Mouse (Mus musculus): Measurements from ENCODE around the gene Stk40.
A peak's percentile ranks its signal among the peaks of the same experiment; 100 is the strongest.

Stk40 gene

DNA sequence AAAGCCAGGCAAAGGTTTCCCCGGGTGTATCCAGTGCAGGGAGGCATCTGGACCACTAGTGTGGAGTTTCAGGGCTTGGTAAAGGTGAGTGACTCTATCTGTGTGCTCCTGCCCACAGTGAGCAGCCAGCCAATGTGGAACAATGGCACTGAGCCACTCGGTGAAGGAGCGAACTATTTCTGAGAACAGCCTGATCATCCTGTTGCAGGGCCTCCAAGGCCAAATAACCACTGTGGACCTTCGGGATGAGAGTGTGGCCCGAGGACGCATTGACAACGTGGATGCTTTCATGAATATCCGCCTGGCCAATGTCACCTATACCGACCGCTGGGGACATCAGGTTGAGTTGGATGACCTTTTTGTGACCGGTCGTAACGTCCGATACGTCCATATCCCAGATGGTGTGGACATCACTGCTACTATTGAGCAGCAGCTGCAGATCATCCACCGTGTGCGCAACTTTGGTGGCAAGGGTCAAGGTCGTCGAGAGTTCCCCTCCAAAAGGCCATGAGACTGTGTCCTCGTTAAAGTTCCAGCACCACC lies 6.0 kb upstream of the Stk40 start:
- DNase-seq (ENCODE audit: low read depth, low spot score): no peak

DNA sequence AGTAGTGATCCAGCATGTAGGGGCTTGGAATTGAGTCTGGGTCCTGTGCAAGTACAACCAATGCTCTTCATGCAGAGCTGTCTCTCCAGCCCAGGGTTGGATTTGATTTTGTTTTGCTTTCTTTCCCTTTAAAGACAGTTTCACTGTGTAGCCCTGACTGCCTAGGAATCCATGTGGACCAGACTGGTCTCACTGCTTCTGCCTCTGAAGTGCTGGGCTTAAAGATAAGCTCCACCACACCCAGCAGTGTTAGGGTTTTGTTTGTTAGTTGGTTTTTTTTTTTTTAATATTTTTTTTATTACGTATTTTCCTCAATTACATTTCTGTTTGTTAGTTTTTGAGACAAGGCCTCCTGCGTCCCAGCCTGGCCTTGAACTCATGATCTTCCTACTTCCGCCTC lies 4.4 kb upstream of the Stk40 start:
- DNase-seq (ENCODE audit: low read depth, low spot score): no peak

DNA sequence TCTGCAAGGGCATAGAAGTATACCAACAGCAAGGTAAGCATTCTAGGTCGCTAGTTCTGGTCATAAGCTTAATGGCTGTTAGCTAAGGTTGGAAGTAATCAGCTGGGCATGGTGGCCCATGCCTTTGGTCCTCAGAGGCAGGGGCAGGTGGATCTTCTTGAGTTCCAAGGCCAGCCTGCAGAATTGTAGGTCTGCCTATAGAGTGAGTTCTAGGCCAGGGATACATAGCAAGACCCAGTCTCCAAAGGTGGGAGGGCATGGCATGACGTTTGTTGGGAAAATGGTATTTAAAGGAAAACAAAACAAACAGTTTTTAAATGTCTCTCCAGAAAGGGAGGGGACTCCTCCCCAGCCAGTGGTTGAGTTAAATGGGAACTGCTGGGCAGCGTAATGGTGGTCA lies 3.0 kb upstream of the Stk40 start:
- DNase-seq (ENCODE audit: low read depth, low spot score): no peak

DNA sequence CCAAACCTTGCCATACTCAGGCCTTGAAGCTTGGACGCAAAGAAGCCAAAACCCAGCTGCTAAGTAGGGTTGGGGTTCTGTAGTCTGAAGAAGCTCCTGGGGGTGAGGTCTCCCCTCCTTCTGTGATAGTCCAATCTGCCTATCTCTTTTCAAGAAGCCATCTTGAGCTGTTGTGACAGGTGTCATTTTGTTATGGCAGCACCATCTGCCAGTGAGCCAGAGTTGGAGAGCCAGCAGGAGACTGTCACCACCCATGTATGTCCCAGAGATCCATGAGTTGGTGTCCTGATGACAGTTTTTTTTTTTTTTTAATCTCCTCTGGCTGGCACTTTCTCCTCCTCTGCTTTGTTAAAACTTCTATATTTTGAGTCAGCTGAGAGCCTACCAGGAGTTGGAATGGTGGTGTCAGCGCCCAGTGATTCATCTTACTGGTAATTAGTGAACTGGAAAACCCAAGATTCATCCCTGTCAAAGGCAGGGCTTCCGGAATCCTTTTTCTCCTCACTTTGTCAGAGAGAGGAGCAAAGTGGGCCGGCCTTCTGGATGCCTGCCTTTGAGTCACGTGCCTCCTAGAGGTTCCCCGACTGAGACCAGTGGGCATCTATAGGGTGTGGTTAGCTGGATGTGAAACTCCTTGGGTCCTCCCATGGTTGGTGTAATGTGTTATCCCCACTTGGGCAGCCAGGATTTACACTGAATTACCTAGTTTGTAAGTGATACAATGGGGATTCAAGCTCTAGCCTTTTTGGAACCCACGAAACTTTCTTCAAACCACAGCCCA lies 1.5 kb upstream of the Stk40 start:
- DNase-seq (ENCODE audit: low read depth, low spot score): peak; percentile 79

DNA sequence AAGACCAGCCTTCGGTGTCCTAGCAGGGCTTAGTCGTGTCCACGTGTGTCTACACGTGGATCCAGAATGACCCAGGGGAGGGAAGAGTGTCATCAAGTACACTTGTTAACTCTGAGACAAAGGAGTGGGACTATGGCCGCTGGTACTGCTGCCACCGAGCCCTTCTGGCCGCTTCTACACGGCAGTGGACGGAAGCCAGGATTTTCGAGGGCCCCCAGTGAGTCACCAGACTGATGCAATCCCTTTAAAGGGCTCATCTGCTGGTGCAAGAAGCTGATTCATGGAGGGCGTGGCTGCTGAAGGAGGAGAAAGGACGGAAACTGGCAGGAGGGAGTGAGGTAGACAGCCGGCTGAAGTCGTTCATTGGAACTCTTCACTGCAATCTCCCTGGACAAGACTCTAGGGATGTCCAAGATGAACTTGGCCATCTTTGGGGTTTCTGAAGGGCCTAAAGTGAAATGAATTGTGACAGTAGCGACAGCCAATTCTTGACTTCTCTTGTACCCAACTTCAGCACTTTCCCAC lies 638 bp upstream of the Stk40 start:
- DNase-seq (ENCODE audit: low read depth, low spot score): peak; percentile 72

DNA sequence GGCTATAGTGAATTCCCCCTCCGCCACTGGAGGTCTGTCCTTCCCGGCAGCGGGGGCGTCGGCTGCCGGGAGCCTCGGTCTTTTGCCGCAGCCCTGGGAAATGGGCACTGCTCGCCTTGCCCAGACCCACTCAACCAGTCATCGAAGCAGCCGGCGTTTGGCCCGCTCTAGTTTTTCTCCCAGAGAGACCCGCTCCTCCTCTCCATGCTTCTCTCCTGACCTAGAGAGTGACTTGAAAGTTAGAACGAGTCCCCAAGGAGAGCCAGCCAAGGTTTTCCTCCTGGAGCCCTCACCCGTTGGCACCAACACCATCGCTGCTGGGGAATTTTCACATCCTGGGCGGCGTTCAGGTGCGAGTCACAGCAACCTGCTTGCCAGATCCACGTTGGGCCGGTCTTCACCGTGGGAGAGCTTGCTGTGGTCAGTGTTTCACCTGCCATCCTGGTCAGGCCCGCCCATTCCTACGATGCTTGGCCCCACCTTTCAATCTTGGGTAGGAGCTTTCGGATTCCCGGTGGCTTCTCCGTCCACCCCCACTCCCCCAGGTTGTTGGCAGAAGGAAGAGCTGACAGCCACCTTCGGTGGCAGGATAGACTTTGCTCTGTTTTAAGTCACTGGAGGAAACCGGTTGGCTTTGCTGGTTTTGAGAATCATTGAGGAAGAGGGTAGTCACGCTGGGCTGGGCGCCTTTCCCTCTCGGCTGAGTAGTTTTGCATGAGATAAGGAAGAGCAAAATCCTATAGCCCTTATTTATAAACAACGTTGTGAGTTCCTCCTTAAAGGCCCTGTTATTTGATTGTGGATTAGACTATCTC lies 711 bp downstream of the Stk40 start:
- DNase-seq (ENCODE audit: low read depth, low spot score): no peak

DNA sequence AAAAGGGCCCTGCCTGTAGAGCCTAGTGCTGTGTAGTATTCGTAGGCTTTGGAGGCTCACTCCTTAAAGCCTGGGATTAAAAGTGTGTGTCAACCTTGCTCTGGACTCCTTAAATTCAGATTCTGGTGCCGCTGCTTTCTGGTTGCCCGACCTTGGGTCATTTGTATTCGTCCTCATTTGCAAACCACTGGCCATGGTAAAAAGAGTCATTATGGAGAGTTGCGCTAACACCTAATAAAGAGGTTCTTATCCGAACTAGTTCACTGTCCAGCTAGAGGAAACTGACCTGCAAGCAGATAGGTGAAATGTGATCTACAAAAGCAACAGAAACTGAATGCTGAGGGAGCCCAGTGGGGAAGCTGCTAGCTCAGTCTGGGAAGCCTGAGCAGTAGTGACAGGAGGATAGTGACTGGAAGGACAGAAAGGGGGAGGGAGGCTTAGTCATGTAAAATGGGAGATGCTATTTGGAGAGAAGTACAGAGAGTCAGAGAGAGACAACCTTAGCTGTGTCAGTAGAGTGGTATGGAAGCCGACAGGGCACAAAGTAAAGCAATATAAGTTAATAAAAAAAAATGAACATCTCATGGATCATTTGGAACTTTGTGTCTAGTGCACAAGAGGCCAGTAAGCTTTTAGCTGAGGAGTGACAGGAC lies 1.5 kb downstream of the Stk40 start:
- no peak for DNase-seq (ENCODE audit: low read depth, low spot score)

DNA sequence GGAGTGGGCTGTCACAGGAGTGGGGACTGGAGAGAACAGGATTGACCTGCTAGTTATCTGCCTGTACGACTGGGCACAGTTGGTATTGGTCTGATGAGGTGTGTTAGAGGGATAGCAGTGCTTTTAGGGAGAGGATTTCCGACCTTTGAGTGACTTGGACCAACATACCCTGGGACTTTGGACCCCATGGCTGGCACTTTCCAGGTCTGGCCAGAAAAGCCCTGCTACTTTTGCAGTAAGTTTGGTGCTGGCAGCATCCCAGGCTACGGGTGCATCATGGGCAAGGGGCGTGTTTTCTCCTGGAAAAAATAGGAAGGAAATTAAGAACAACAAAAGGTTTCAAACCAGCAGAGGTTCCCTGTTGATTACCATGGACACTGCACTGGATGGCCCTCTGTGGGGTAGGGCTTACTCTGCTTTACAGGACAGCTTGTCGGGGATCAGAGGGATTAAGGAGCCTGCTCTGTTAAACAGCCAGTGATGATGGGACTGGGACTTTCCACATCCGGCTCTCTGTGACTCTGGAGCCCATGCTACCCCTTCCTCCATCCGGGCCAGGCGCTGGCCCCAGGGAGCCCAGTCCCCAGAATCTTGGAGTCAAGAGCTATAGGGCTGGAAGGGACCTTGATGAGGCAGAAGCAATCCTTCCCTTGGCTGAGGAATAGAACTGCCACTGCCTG lies 4.4 kb downstream of the Stk40 start:
- DNase-seq (ENCODE audit: low read depth, low spot score): no peak

DNA sequence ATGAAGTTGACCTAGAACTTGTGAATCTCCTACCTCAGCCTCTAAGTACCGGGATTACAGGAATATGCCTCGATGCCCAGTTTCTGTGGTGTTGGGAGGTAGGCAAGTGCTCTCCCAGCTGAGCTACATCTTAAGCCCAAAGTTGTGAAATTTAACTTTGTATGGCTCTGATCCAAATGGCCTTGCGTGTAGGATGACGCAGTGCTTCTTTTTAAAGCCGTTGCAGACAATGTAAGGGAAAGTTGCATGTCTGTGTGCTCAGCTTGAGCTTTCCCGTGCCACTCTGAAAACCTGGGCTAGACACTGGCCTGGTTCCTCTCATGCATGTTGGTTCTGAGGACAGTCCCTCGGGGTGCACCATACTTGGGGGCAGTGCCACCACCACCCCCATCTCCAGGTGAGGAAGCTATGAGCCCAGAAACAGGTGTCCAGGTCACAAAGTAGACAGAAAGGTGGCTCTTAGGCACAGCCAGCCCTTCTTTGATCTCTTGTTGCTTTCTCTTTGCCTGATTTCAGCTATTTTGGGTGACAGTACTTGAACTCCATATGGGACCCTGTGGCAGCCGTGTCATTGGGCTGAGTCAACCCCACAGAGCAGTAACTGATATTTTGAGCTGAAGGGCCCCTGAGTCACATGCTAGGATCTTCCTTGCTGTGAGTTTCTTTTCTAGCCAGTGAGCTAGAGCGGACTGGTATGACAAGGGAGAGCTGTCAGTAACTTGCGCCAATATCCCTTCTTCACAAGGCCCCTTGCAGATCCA lies 6.0 kb downstream of the Stk40 start:
- DNase-seq (ENCODE audit: low read depth, low spot score): no peak

DNA sequence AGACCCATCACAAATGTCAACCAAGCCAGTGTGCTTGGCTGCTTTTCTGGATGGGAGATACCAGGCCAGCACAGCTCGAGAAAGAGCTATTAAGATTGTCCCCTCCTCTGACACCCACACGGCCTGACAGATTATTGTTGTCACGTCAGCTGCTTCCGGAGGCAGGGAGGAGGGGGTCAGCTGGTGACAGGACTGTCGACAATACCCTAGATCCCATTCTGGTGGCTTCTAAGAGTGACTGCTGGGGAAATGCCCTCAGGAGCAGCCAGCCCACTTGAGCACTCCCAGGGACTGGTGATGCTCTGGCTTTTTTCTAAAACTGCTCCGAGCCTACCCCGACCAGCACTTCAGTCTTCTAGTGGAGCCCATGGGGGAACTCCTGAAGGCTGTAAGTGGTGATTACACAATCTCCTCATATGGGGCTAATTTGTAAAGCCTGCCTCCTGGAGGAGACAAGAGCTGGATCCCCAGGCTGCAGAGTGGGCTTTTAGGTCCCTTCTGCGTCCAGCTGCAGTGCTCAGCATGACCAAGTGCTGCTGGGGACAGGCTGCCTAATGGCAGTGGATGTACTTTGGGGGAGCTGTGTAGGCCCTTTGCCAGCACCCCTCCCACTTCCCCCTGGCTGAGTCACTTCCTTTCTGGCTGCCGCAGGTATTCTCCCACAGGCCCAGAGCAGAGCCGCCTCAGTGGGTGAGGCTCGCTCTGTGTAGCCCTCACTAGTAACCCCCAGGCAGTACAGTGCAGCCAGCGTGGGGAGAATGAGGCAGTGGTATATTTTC lies 6.8 kb downstream of the Stk40 start:
- peak; percentile 35 for DNase-seq (ENCODE audit: low read depth, low spot score)

DNA sequence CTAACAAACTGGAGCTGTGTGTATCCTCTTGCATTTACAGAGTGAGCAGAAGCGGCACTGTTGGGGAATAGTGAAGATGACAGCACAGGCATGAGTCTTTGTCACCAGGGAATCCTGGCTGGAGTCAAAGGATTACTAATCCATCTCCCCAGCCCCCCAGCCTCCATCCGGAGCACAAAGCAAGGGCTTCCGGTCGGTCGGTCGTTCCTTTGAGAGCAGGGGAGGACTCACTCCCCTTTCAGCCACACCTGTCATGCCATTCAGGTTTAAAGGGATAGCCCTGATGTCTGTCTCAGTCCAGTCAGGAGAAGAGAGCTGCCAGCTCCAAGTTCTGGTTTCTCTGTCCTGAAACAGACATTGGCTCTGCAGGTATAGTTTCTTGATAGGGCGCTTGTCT lies 7.4 kb downstream of the Stk40 start:
- peak; percentile 48 for DNase-seq (ENCODE audit: low read depth, low spot score)

DNA sequence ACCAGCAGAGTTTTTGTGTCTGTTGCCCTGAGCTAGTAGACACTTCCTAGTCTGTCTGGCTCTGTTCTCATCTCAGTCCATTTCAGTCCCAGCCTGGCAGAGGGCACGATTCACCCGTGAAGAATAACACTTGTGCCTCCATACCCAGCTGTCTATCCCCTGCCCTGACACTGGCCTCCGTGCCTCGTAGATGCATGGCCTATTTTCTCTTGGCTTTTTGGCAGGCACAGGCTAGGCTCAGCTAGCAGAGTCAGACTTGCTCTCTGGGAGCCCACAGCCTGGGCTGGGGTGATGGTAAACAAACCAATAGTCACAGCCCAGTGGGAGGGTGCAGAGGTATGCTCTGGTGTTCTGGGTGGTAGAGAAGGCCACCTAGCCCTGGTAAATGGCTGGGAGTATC lies 9.5 kb downstream of the Stk40 start:
- DNase-seq (ENCODE audit: low read depth, low spot score): no peak

DNA sequence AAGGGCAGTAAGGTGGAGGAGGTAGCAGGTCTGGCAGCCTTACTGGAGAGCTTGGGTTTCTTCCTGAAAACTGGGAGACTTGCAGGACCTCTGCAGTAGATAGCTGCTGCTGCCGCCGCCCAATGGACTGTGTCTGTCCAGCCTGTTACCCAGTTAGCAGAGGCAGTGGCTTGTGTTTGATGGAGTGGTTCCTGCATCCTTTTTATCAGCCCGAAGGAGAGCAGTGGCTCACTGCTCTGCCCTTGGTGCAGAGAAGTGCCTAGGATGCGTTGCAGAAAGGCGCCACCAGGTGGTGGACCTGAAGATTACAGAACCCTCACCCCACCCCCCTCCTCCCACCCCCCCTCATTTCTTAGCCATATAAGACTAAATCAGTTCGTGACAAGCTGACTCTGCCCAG lies 10.2 kb downstream of the Stk40 start:
- peak; percentile 50 for DNase-seq (ENCODE audit: low read depth, low spot score)

DNA sequence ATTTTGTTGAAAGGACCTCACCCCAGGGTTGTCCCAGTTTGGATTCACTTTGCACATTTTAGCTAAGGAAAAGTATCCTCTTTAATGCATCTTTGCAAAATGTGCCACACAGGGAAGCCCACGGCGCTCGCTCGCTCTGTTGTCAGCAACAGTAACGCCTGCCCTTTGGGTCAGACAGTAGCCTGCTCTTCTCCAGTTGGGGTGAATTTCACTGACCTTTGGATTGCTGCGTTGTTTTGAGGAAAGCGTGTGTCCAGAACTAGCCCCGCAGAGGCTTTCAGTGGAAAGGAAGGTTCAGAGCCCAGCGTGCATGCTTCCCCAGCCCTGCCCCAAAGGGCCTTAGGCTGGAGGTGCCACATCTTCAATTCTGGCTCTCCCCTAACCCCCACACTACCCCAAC lies 11.7 kb downstream of the Stk40 start:
- no peak for DNase-seq (ENCODE audit: low read depth, low spot score)

DNA sequence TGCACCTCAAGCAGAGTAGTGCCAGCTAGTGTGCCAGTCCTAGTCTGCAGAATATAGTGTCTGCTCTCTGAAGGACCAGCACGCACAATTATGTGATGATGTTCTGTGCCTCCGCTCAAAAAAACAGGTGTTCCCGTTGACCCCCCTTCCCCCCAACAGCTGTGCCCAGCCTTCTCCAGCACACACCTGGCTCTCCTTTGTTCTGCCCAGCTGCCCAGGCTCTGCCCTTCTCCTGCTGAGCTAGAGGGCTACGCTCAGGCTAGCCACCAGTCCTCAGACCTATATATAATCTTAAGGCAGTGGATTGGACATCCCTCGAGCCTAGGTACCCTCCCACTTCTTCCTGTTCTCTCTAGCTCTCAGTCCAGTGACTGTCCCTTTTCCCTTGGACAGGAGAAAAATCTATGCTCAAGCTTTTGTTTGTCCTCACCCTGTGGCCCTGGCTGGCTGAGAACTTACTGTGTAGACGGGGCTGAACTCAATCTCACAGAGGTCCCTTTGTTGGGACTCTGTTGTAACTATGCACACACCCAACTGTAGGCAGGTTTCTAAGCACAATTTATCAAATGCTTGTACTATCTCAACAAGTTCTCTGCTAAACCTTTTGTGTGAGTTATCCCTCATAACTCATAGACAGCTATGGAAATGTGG lies 12.2 kb downstream of the Stk40 start:
- DNase-seq (ENCODE audit: low read depth, low spot score): no peak

DNA sequence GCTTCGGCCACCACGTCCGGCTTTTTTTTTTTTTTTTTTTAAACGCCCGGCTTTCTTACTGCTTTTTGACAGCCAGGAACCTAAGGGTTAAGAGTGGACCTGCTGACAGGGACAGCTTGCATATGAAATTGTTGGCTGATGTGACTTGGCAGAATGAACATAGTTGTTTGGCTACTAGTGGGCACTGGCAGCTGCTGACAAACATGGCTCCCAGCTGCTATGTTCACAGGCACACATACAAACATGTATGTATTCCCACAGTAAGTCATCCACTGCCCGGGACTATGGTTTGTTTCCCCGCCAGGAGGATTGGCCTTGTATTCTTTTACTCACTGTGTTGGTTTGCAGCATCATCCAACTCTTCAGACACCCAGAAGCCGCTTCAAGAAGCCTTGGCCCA lies 13.4 kb downstream of the Stk40 start:
- DNase-seq (ENCODE audit: low read depth, low spot score): no peak

DNA sequence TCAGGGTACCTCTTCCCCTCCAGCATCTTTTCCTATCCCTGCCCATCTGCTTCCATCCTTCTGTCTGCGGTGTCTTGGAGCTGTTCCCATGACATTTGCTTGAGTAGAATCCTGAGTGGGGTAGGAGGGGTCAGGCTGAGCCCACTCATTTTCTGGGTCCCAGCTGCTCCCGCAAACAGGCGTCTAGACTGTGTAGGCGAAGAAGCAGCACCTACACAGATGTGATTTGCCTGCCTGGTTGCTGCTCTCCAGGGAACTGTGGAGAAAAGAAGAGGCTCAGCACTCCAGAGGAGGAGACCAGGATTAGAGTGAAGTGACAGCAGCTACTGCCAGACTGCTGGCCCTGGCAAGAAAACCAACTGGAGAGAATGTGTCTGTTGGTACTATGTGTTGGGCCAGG lies 14.9 kb downstream of the Stk40 start:
- no peak for DNase-seq (ENCODE audit: low read depth, low spot score)

DNA sequence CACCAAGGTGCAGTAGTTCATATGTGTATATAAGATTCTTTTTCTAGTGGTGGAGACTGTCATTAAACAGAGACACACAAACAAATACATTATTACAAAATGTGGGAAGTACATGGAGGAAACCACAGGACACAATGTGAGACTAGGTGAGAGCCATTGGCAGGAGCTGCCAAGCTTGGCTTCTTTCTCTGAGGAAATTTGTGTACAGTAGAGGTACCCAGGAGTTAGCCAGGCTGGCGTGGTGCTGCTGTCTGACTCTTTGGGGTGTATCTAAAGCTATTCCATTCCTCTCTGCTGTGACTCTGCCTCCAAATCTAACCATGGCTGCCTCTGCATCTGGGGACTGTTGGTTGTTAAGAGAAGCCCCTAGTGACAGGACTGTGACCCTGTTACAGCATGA lies 15.3 kb downstream of the Stk40 start:
- no peak for DNase-seq (ENCODE audit: low read depth, low spot score)

DNA sequence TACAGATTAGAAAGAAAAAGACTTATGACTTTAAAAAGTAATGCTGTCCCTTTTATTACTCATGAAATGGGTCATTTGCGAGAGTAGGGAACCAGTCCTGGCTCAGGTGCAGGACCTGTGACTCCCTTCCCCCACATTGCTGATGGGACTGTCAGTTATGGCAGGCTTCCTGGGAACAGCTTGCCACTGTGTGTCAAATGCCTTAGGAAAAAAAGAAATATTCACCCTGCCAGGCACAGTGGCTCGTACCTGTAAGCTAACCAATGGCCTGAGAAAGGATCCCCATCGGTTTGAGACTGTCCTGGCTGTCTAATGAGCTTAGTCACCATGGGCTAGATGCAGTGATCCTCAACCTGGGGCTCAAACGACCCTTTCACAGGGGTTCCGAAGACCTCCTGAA lies 16.3 kb downstream of the Stk40 start:
- no peak for DNase-seq (ENCODE audit: low read depth, low spot score)

DNA sequence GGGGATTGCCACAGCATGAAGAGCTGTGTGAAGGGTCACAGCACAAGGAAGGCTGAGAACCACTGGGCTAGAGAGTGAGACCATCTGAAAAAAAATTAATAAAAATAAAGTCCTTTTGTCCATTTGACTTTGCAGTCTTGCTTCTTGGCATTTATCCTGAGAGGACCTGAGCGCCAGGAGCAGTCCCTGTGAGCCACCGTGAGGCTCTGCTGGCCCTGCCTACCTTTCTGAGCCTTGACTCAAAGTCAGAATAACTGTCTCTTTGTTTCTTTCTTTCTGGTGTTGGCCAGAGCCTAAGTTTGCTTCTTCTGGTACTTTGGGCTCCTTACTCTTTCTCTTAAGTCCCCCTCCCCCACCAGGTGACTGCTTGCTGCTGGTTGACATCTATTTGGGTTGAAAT lies 16.7 kb downstream of the Stk40 start:
- no peak for DNase-seq (ENCODE audit: low read depth, low spot score)
